Mouse (Mus musculus): ENCODE data around the gene Tmem248. TPM values are rescaled to one million over a fixed set of nuclear protein-coding genes. Genes with fewer than 3 reads are reported as not detected.

Tmem248 gene
- total and polyA plus RNA-seq, 3 experiments = 72.1 to 82.9 (median 80.9) TPM

GRCm38 (mm10) chr5:130190909-130191308, 26.0 kb upstream of the Tmem248 start:
- Histone ChIP-seq H3K27me3 (replicated peaks) (no peaks in the 10 kb centered on the region), H3K4me2 (ENCODE audit: insufficient read depth, low read depth, poor library complexity, severe bottlenecking) (no peak overlapping the region), H3K79me2 (replicated peaks; ENCODE audit: control insufficient read depth, extremely low read depth, insufficient read depth, poor library complexity, severe bottlenecking) (peaks cover 15% of the 10 kb centered on the region), H3K4me3 (replicated peaks in 1 of 3; ENCODE audit: low read depth in 2 of 3, low read length in 2 of 3, poor library complexity in 1 of 3) (no peak overlapping the region), H3K36me3 (replicated peaks in 1 of 2; ENCODE audit: control insufficient read depth in 1 of 2, insufficient read depth in 1 of 2, low read length in 1 of 2) (peaks cover 46 to 80% of the 10 kb centered on the region in 2 experiments), H3K9me3 (replicated peaks; ENCODE audit: low read length) (no peaks in the 10 kb centered on the region), H3K27ac (ENCODE audit: insufficient read depth, low read depth) (no peak overlapping the region), H3K4me1 (ENCODE audit: control insufficient read depth in 1 of 2, insufficient read depth in 2 of 2) (peaks cover 10 to 49% of the 10 kb centered on the region in 2 experiments; a peak in 3 of 4 replicates), H3K9ac (ENCODE audit: insufficient read depth, low read depth) (no peak overlapping the region)
- DNase-seq (ENCODE audit: extremely low read depth) = no peak
- TF ChIP-seq BHLHE40 (IDR thresholded peaks at IDR 0.05; ENCODE audit: low read depth, low read length) = no peak
- no peak for TF ChIP-seq TCF12 (IDR thresholded peaks at IDR 0.05; ENCODE audit: low read depth, low read length)
- TF ChIP-seq ELF1 (IDR thresholded peaks at IDR 0.05; ENCODE audit: low read depth, low read length) = no peak
- no peak for TF ChIP-seq MYC (IDR thresholded peaks at IDR 0.05; ENCODE audit: low read depth, low read length)
- TF ChIP-seq EP300 (IDR thresholded peaks at IDR 0.05; ENCODE audit: low read length) = no peak
- TF ChIP-seq USF2 (conservative IDR thresholded peaks at IDR 0.05; ENCODE audit: low read depth, low read length) = no peak
- TF ChIP-seq SMC3 (IDR thresholded peaks at IDR 0.05; ENCODE audit: low read depth, low read length) = no peak
- TF ChIP-seq NELFE (IDR thresholded peaks at IDR 0.05; ENCODE audit: low read depth, low read length) = no peak
- TF ChIP-seq ETS1 (conservative IDR thresholded peaks at IDR 0.05; ENCODE audit: low read depth, low read length) = no peak
- no peak for TF ChIP-seq ZKSCAN1 (IDR thresholded peaks at IDR 0.05; ENCODE audit: borderline replicate concordance, low read depth, low read length)
- TF ChIP-seq MAZ (IDR thresholded peaks at IDR 0.05; ENCODE audit: low read depth, low read length) = no peak
- TF ChIP-seq SIN3A (IDR thresholded peaks at IDR 0.05; ENCODE audit: low read length) = no peak
- dilution Hi-C loops (cut with MboI; ENCODE audit: extremely low pct_ligation_motif_present, extremely low pct_unique_long_range_greater_than_20kb, low sequenced_read_pairs) (no loop called here), in situ Hi-C loops (cut with MboI; ENCODE audit: low pct_ligation_motif_present, low pct_unique_long_range_greater_than_20kb, low sequenced_read_pairs) (no loop called here)

DNA sequence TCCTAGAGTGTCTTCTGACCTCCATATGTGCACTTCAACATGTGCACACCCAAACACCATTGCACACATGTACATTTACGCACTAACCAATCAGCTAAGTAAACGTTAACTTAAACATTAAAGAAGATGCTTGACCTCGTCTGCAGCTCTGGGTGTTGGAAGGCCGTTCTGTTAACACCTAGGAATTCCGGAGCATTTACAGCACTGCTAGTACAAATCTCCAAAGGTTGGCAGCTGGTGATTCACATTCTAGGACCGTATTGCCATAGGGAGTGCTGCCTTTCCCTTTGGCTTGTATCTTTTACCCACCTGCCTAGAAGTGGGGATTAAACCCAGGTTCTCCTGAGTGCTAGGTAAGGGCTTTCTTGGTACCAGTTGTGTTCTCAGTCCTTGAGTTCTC, 25.0 kb upstream of the Tmem248 start:
- no peak for DNase-seq (ENCODE audit: extremely low read depth)
- peaks cover 13 to 50% of the 10 kb centered on the region in 2 experiments; a peak in 3 of 4 replicates for H3K4me1 ChIP-seq (ENCODE audit: control insufficient read depth in 1 of 2, insufficient read depth in 2 of 2)
- H3K4me2 ChIP-seq (ENCODE audit: insufficient read depth, low read depth, poor library complexity, severe bottlenecking) = no peak overlapping the region
- TF ChIP-seq ELF1 (IDR thresholded peaks at IDR 0.05; ENCODE audit: low read depth, low read length) (no peak), POLR2A (IDR thresholded peaks at IDR 0.05; ENCODE audit: low read depth, low read length) (no peak), TBP (conservative IDR thresholded peaks at IDR 0.05; ENCODE audit: low read depth, low read length) (no peak), ETS1 (conservative IDR thresholded peaks at IDR 0.05; ENCODE audit: low read depth, low read length) (no peak), MXI1 (IDR thresholded peaks at IDR 0.05; ENCODE audit: low read depth, low read length) (no peak), UBTF (IDR thresholded peaks at IDR 0.05; ENCODE audit: low read depth, low read length) (no peak), SIN3A (IDR thresholded peaks at IDR 0.05; ENCODE audit: low read length) (no peak)
- H3K27ac ChIP-seq (ENCODE audit: insufficient read depth, low read depth) = no peak overlapping the region
- no peak overlapping the region for H3K4me3 ChIP-seq (replicated peaks in 1 of 3; ENCODE audit: low read depth in 2 of 3, low read length in 2 of 3, poor library complexity in 1 of 3)
- dilution Hi-C loops (cut with MboI; ENCODE audit: extremely low pct_ligation_motif_present, extremely low pct_unique_long_range_greater_than_20kb, low sequenced_read_pairs) = no loop called here
- no peaks in the 10 kb centered on the region for H3K27me3 ChIP-seq (replicated peaks)
- H3K36me3 ChIP-seq (replicated peaks in 1 of 2; ENCODE audit: control insufficient read depth in 1 of 2, insufficient read depth in 1 of 2, low read length in 1 of 2) = peaks cover 46 to 80% of the 10 kb centered on the region in 2 experiments
- in situ Hi-C loops (cut with MboI; ENCODE audit: low pct_ligation_motif_present, low pct_unique_long_range_greater_than_20kb, low sequenced_read_pairs) = no loop called here
- no peaks in the 10 kb centered on the region for H3K9me3 ChIP-seq (replicated peaks; ENCODE audit: low read length)
- no peak overlapping the region for H3K9ac ChIP-seq (ENCODE audit: insufficient read depth, low read depth)
- H3K79me2 ChIP-seq (replicated peaks; ENCODE audit: control insufficient read depth, extremely low read depth, insufficient read depth, poor library complexity, severe bottlenecking) = peaks cover 10% of the 10 kb centered on the region

Data from CH12.LX (cell line).